Mouse (Mus musculus): ENCODE measurements around the gene Rufy3. TPM values are rescaled to one million over a fixed set of nuclear protein-coding genes. Genes with fewer than 3 reads are reported as not detected.

The Rufy3 gene
- polyA plus RNA-seq, 1 experiment from 2014 or later = 253 TPM

DNA sequence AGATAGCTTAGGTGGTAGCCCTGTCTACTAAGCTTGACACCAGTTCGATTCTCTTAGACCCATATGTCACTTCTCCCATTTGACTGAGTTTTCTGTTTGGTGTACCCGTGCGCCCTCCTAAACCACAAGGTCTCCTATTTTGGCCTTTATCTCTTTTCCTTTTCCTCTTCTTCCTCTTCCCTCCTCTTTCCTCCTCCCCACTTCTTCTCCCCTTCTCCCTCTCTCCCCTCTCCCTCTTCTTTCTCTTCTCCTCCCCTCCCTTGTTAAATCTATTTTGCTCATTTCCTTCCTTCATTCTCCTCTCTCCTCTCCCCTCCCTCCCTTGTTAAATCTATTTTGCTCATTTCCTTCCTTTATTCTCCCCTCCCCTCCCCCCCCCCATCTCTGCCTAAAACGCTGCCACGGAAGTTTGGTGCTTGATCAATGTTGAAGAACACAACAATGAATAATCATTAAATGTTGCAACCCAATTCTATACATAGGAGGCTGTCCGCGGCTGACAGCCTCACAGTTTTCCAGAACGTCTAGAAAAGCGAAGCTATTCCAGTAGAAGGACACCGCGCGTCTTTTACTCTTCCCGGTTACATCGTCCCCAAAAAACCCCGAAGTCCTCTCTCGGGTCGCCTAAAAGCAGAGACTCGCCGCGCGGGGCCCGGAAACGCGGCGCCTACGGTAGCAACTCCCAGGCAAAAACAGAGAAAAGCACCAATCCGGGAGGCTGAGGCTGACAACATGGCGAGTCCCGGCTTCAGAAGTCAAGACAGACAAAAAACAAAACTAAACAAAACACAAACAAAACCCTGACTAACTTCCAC is 11.4 kb upstream of the Rufy3 start:
- 8% methylated on average over 29 of the region's 29 CpGs for WGBS
- peak overlapping the region; percentile 76 for H3K9ac ChIP-seq (ENCODE audit: low read depth, low read length)

DNA sequence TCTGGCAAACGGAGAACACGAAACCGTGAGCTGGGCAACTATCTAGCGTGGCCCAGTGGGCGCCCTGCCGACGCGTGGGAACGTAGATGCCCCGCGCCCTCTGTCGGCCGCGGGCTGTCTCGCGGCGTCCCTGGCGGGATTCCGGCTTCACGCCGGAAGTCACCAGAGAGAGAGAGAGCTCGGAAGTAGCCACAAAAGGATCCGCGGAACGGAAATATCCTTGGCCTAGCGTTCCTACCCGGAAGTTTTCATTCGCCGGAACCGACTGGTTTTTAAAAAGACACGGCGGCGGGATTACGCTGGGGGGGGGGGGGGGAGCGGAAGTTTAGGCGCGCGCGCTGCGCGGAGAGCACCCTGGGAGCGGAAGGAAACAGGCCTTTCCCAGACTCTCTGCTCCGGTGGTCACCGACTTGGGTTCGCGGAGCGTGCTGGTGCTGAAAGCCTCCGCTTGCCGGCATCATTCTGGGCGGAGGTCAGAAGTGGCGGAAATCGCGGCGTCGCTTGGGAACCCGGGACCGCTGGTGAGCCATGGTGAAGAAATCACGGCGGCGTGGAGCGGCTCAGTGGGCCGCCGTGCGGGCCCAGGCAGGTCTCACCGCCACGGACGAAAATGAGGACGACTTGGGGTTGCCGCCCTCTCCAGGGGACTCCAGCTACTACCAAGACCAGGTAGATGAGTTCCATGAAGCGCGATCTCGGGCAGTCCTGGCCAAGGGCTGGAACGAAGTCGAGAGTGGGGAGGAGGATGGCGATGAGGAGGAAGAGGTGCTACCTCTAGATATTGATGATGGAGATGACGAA is 10.6 kb upstream of the Rufy3 start, which contains the start of gene Utp3:
TSS of gene Utp3 (plus strand) at position 377 of the 801 bp plus-strand sequence.
- H3K9me3 ChIP-seq (ENCODE audit: control insufficient read depth, low read length) = no peaks in the 10 kb centered on the region
- peak within 1 kb of the TSS; percentile 84 for H3K4me2 ChIP-seq (ENCODE audit: low read length)
- H3K9ac ChIP-seq (ENCODE audit: low read depth, low read length) = peak within 1 kb of the TSS; percentile 92
- ATAC-seq = peak; percentile 97
- H3K36me3 ChIP-seq (ENCODE audit: control insufficient read depth, insufficient read depth, low read length) = no peaks in the 10 kb centered on the region; the same call in 1 of the 2 replicates
- H3K27ac ChIP-seq (ENCODE audit: low read depth, low read length) = peak within 1 kb of the TSS; percentile 94
- WGBS = under 1% methylated on average over 66 of the region's 76 CpGs
- H3K4me1 ChIP-seq (ENCODE audit: control insufficient read depth, insufficient read depth, low read depth, low read length) = peaks cover 15% of the 10 kb centered on the region
- H3K27me3 ChIP-seq (replicated peaks; ENCODE audit: control insufficient read depth, insufficient read depth, low read length) = no peaks in the 10 kb centered on the region
- peak within 1 kb of the TSS; percentile 91 for H3K4me3 ChIP-seq (ENCODE audit: low read length)

More for the DNA sequence above, 11.4 kb upstream of the Rufy3 start:
- Histone ChIP-seq H3K9me3 (ENCODE audit: control insufficient read depth, low read length) (no peaks in the 10 kb centered on the region), H3K27ac (ENCODE audit: low read depth, low read length) (peak overlapping the region; percentile 94), H3K4me2 (ENCODE audit: low read length) (peak overlapping the region; percentile 84), H3K4me1 (ENCODE audit: control insufficient read depth, insufficient read depth, low read depth, low read length) (peaks cover 15% of the 10 kb centered on the region), H3K27me3 (replicated peaks; ENCODE audit: control insufficient read depth, insufficient read depth, low read length) (no peaks in the 10 kb centered on the region), H3K4me3 (ENCODE audit: low read length) (peak overlapping the region; percentile 91), H3K36me3 (ENCODE audit: control insufficient read depth, insufficient read depth, low read length) (no peaks in the 10 kb centered on the region; the same call in 1 of the 2 replicates)
- ATAC-seq = peak; percentile 79

DNA sequence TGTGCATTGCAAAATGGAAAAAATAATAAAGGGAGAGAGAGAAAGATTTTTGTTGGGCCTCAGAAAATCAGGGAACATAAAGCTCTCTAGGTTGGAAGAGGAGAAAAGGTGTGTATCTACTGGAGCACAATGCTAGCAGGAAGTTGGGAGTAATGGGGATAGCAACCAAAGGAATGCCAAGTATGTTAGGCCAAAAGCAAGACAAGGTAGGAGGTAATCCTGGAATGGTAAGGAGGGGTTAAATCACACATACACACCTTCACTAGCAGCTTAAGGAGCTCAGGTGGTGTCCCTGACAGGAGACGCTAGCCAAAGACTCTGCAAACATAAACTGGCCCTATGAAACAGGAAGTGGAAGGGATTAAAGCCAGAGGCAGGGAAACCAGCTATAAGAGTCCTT is 5.8 kb upstream of the Rufy3 start:
- H3K9me3 ChIP-seq (ENCODE audit: control insufficient read depth, low read length) = no peaks in the 10 kb centered on the region
- no peak for ATAC-seq
- H3K4me3 ChIP-seq (ENCODE audit: low read length) = no peak overlapping the region
- H3K36me3 ChIP-seq (ENCODE audit: control insufficient read depth, insufficient read depth, low read length) = no peaks in the 10 kb centered on the region; the same call in 1 of the 2 replicates
- no peak overlapping the region for H3K9ac ChIP-seq (ENCODE audit: low read depth, low read length)
- no peak overlapping the region for H3K27ac ChIP-seq (ENCODE audit: low read depth, low read length)
- H3K4me2 ChIP-seq (ENCODE audit: low read length) = no peak overlapping the region
- 64% methylated on average over 1 of the region's 1 CpGs for WGBS
- H3K27me3 ChIP-seq (replicated peaks; ENCODE audit: control insufficient read depth, insufficient read depth, low read length) = no peaks in the 10 kb centered on the region
- peaks cover 18% of the 10 kb centered on the region for H3K4me1 ChIP-seq (ENCODE audit: control insufficient read depth, insufficient read depth, low read depth, low read length)

DNA sequence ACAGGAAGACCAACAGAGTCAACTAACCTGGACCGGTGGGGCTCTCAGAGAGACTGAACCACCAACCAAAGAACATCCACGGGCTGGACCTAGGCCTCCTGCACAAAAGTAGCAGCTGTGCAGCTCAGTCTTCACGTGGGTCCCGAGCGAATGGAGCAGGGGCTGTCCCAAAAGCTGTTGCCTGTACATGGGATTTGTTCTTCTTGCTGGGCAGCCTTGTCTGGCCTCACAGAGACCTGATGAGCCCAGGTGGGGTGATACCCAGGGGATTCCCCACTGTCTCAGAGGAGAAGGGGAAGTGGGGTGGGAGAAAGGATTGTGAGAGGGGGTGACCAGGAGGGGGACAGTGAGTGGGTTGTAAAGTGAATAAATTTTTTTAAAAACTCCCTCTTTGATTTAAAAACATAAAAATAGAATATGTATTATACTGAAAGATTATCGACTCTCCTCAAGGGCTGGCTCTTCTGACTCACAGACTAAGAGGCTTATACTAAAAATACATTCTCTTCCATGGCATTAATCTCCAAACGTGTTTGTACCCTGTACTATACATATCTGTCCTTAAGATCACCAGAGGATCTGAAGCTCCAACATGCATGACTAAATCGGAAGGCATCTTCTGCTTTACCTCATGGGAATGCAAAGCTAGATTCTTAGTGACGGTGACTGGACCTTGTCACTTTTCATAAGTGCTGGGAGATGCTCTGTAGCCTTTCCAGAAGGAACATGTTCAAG is 3.6 kb upstream of the Rufy3 start:
- Histone ChIP-seq H3K27ac (ENCODE audit: low read depth, low read length) (no peak overlapping the region), H3K27me3 (replicated peaks; ENCODE audit: control insufficient read depth, insufficient read depth, low read length) (no peaks in the 10 kb centered on the region), H3K36me3 (ENCODE audit: control insufficient read depth, insufficient read depth, low read length) (no peaks in the 10 kb centered on the region; the same call in 1 of the 2 replicates), H3K9ac (ENCODE audit: low read depth, low read length) (no peak overlapping the region), H3K9me3 (ENCODE audit: control insufficient read depth, low read length) (no peaks in the 10 kb centered on the region), H3K4me1 (ENCODE audit: control insufficient read depth, insufficient read depth, low read depth, low read length) (peaks cover 9% of the 10 kb centered on the region), H3K4me2 (ENCODE audit: low read length) (no peak overlapping the region), H3K4me3 (ENCODE audit: low read length) (no peak overlapping the region)
- WGBS = 86% methylated on average over 9 of the region's 9 CpGs
- ATAC-seq = no peak

DNA sequence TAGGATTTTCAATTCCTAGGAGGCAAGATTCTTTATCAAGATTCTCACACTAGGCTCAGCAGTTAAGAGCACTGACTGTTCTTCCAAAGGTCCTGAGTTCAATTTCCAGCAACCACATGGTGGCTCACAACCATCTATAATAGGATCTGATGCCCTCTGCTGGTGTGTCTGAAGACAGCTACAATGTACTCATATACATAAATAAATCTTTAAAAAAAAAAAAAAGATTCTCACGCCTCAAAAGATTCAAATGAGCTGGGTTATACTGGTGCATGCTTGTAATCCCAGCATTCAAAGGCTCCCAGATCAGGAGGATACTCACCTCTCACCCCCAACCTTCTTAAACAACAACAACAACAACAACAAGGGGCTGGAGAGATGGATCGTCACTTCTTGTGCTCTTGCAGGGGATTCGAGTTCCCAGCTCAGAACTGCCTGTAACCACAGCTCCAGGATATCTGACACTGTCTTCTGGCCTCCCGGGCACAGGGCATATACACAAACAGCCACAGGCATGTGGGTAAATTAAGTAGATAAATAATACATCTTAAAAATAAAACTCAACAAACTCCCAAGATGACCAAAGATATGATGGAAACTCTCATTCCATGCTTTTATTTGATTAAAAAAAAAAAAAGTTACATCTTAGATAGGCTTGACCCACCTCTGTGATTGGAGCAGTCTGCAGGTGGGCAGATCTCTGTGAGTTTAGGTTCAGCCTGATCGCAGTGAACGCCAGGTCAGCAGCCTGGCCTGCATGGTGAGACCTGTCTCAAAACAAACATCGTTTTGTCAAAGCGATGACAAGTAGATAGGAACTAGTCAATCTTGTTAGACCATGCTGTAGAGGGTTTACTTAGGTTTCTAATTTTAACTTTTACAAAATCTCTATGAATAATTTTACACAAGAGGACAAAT is 1.7 kb upstream of the Rufy3 start:
- Histone ChIP-seq H3K4me3 (ENCODE audit: low read length) (no peak overlapping the region), H3K36me3 (ENCODE audit: control insufficient read depth, insufficient read depth, low read length) (no peaks in the 10 kb centered on the region), H3K9ac (ENCODE audit: low read depth, low read length) (no peak overlapping the region), H3K27ac (ENCODE audit: low read depth, low read length) (no peak overlapping the region), H3K4me1 (ENCODE audit: control insufficient read depth, insufficient read depth, low read depth, low read length) (peaks cover 17% of the 10 kb centered on the region), H3K27me3 (replicated peaks; ENCODE audit: control insufficient read depth, insufficient read depth, low read length) (no peaks in the 10 kb centered on the region), H3K9me3 (ENCODE audit: control insufficient read depth, low read length) (no peaks in the 10 kb centered on the region), H3K4me2 (ENCODE audit: low read length) (no peak overlapping the region)
- no peak for ATAC-seq
- 73% methylated on average over 8 of the region's 8 CpGs for WGBS

DNA sequence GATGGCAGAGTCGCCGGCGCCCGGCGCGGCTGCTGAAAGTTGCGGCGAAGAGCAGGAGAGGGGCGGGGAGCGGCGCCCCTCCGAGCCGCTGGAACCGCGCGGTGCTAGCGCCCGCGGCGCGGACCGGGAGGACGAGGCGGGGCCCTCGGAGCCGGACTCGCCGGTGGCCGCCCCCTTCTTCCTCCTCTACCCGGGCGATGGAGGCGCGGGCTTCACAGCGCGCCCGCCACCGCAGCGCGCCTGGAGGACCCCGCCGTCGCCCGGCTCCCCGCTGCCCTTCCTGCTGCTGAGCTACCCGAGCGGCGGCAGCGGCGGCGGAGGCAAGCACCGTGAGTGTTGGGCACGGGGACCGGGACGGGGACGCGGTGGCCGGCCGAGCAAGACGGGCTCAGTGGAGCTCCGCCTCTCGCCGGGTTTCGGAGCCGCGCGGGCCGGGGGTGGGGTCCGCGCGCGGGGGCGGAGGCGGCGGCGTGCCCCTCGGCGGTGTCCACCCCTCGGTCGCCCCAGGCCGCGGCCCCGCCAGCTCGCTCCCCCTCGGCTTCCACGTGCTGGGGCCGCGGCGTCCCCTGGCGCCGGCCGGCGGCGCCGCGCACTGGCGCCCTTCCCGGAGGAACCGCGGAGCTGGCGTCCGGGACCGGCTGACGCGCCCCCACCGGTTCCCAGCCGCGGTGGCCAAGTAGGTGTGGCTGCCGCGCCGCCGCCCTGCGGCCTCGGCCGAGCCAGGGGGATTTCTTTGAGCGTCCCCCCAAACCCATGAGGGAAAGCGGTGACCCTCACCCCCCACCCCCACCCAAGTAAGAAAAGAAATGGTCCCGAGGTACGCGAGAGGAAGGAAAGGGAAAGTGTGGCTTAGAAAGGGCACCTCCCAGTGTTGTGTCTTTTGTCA is 551 bp downstream of the Rufy3 start:
- Histone ChIP-seq H3K27me3 (replicated peaks; ENCODE audit: control insufficient read depth, insufficient read depth, low read length) (no peaks in the 10 kb centered on the region), H3K27ac (ENCODE audit: low read depth, low read length) (peak overlapping the region; percentile 91), H3K4me1 (ENCODE audit: control insufficient read depth, insufficient read depth, low read depth, low read length) (peaks cover 17% of the 10 kb centered on the region), H3K9me3 (ENCODE audit: control insufficient read depth, low read length) (no peaks in the 10 kb centered on the region), H3K4me3 (ENCODE audit: low read length) (peak overlapping the region; percentile 98), H3K4me2 (ENCODE audit: low read length) (peak overlapping the region; percentile 74), H3K9ac (ENCODE audit: low read depth, low read length) (peak overlapping the region; percentile 88), H3K36me3 (ENCODE audit: control insufficient read depth, insufficient read depth, low read length) (peaks cover 3% of the 10 kb centered on the region; the same call in 1 of the 2 replicates)
- ATAC-seq = peak; percentile 70
- under 1% methylated on average over 79 of the region's 119 CpGs for WGBS

DNA sequence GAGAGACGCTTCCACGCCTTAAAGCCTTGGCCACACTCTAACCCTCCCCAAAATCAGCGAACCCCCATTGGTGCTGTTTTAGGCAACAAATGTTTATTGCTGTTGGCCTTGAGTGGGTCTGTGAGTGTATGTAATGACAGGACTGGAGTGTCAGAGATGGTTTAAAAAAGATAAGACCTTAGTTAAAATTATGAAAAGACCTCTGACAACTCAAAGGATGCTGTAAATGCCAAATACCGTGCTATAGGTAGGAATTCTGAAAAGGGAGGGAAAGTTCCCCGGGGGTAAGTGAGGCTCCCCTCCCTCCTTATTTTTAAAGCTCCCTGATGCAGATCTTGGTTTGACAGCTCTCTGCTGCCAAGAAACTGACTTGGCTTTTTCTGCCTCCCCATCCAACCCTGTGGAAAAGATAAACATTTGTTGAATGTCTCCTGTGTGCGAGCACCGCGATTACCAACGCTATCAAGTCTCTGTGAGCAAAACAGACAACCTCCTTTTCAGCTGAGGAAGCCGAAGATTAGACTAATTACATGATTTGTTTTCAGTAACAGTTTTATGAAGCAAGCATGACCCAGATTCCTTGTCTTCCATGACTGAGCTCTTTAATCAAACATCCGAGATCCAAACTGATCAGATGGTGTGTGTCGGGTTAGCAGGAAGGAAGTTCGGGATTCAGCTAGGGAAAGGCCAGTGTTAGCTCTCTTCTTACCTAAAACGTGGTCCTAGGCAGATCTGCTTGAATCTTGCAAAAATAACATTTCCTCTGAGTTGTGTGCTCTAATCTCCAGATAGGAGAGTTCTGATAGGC is 1.4 kb downstream of the Rufy3 start:
- Histone ChIP-seq H3K4me3 (ENCODE audit: low read length) (peak overlapping the region; percentile 98), H3K9ac (ENCODE audit: low read depth, low read length) (peak overlapping the region; percentile 88), H3K9me3 (ENCODE audit: control insufficient read depth, low read length) (no peaks in the 10 kb centered on the region), H3K4me2 (ENCODE audit: low read length) (peak overlapping the region; percentile 74), H3K27me3 (replicated peaks; ENCODE audit: control insufficient read depth, insufficient read depth, low read length) (no peaks in the 10 kb centered on the region), H3K4me1 (ENCODE audit: control insufficient read depth, insufficient read depth, low read depth, low read length) (peaks cover 17% of the 10 kb centered on the region), H3K27ac (ENCODE audit: low read depth, low read length) (peak overlapping the region; percentile 91), H3K36me3 (ENCODE audit: control insufficient read depth, insufficient read depth, low read length) (peaks cover 3% of the 10 kb centered on the region; the same call in 1 of the 2 replicates)
- 3% methylated on average over 14 of the region's 14 CpGs for WGBS
- no peak; the same call in 1 of the 2 replicates for ATAC-seq

All from hindbrain, embryonic 16.5 days (tissue).